Mouse (Mus musculus) neural tube, embryonic 12.5 days (tissue): ENCODE results near the gene Esam. TPM values are rescaled to one million over a fixed set of nuclear protein-coding genes. Genes with fewer than 3 reads are reported as not detected.

Source experiments
- ATAC-seq: fragments of 200-750 bp; cut with Nextera tagmentation; 2 replicates; pipeline ENCODE4 v1.8.0; 2017; ENCODE audit warnings: low read depth, mild to moderate bottlenecking, moderate TSS enrichment, moderate library complexity; ENCODE audit not compliant: low FRiP score
- H3K27ac ChIP-seq: fragments of 300-500 bp; sonication (generic); 2 replicates; pipeline ENCODE4 v1.5.1; 2016
- H3K27me3 ChIP-seq: fragments of 300-500 bp; sonication (generic); replicated peaks from 2 replicates; pipeline ENCODE4 v1.6.1; 2016; ENCODE audit warnings: mild to moderate bottlenecking
- H3K36me3 ChIP-seq: fragments of 300-500 bp; sonication (generic); 2 replicates; pipeline ENCODE4 v1.6.1; 2016; ENCODE audit warnings: mild to moderate bottlenecking
- H3K4me1 ChIP-seq: fragments of 300-500 bp; sonication (generic); 2 replicates; pipeline ENCODE4 v1.6.1; 2016
- H3K4me2 ChIP-seq: fragments of 300-500 bp; sonication (generic); replicated peaks from 2 replicates; pipeline ENCODE4 v1.6.1; 2016; ENCODE audit warnings: mild to moderate bottlenecking
- H3K4me3 ChIP-seq: fragments of 300-500 bp; sonication (generic); 2 replicates; pipeline ENCODE4 v1.5.1; 2016
- H3K9ac ChIP-seq: fragments of 300-500 bp; sonication (generic); 2 replicates; pipeline ENCODE4 v1.6.1; 2016; ENCODE audit warnings: mild to moderate bottlenecking
- H3K9me3 ChIP-seq: fragments of 300-500 bp; sonication (generic); 2 replicates; pipeline ENCODE4 v1.6.1; 2016; ENCODE audit warnings: mild to moderate bottlenecking
- WGBS: fragments of 180-500 bp; shearing (Covaris S2); methylation state at CpG from one replicate; pipeline ENCODE4 v1.1.7; 2016; 5-methylcytosine and 5-hydroxymethylcytosine counted together
- polyA plus RNA-seq: library from polyadenylated mRNA; unstranded; fragments of >200 nt; fragmentation: Nextera tagmentation; extraction: Ambion mirVana; gene quantifications from 2 replicates; pipeline ENCODE4 v1.2.1, GENCODE M21; 2016

The Esam gene
- polyA plus RNA-seq, 1 experiment from 2014 or later = 38.2 TPM

GRCm38 (mm10) chr9:37514456-37514855 lies 13.4 kb upstream of the Esam start:
- no peak for ATAC-seq
- Histone ChIP-seq H3K4me1 (no peaks in the 10 kb centered on the region), H3K4me3 (no peak overlapping the region), H3K27ac (no peak overlapping the region), H3K9ac (no peak overlapping the region), H3K9me3 (no peaks in the 10 kb centered on the region), H3K4me2 (no peak overlapping the region), H3K27me3 (no peaks in the 10 kb centered on the region), H3K36me3 (peaks cover 7% of the 10 kb centered on the region; the same call in 1 of the 2 replicates)
- 89% methylated on average over 3 of the region's 3 CpGs for WGBS

GRCm38 (mm10) chr9:37517467-37517866 lies 10.4 kb upstream of the Esam start:
- Histone ChIP-seq H3K36me3 (peaks cover 28% of the 10 kb centered on the region), H3K4me3 (no peak overlapping the region), H3K27ac (no peak overlapping the region), H3K4me1 (no peaks in the 10 kb centered on the region), H3K9ac (no peak overlapping the region), H3K4me2 (no peak overlapping the region), H3K27me3 (no peaks in the 10 kb centered on the region), H3K9me3 (no peaks in the 10 kb centered on the region)
- 85% methylated on average over 1 of the region's 1 CpGs for WGBS
- no peak for ATAC-seq

DNA sequence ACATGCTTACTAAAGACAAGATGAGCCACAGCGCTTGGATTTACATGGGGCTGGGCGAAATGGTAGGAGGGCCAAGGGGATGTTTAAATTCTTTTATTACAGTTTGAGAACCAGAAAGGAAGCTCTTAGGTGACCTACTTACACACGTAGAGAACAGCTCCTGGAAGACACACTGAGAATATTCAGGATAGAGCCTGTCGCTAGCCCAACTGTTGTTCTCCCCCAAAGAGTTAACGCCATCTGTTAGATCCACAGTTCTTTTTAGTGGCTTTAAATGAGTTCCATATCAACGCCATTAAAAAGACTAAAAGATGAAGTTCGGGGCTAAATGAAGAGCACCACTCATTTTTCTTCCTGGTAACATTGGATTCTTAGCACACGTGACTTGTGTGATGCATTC lies 8.9 kb upstream of the Esam start:
- Histone ChIP-seq H3K9ac (no peak overlapping the region), H3K4me3 (no peak overlapping the region), H3K27ac (no peak overlapping the region), H3K4me1 (no peaks in the 10 kb centered on the region), H3K27me3 (no peaks in the 10 kb centered on the region), H3K4me2 (no peak overlapping the region), H3K36me3 (peaks cover 39% of the 10 kb centered on the region), H3K9me3 (no peaks in the 10 kb centered on the region)
- 88% methylated on average over 8 of the region's 8 CpGs for WGBS
- ATAC-seq = no peak

GRCm38 (mm10) chr9:37519995-37520394 lies 7.9 kb upstream of the Esam start:
- H3K9me3 ChIP-seq = no peaks in the 10 kb centered on the region
- 92% methylated on average over 2 of the region's 2 CpGs for WGBS
- no peaks in the 10 kb centered on the region for H3K27me3 ChIP-seq
- no peak overlapping the region for H3K4me2 ChIP-seq
- ATAC-seq = no peak
- no peak overlapping the region for H3K27ac ChIP-seq
- H3K36me3 ChIP-seq = peaks cover 39% of the 10 kb centered on the region
- H3K4me3 ChIP-seq = no peak overlapping the region
- no peaks in the 10 kb centered on the region for H3K4me1 ChIP-seq
- no peak overlapping the region for H3K9ac ChIP-seq

DNA sequence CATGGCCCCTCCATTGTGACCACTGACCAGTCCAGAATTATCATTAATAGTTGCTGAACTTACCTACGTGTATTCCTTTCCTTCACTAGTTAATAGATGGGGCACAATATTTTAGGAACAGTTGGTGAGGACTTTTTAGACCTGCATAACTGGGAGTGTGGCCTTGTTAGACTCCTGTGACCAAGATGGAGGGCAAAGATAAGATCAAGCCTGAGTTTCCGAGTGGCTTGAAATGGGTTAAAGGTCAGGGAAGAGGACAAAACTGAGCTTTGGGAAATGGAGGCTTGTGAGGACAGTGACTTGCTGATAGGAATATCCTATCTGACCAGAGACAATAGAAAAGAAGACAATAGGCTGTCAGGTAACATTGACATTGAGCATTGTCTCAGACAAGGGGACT lies 2.4 kb upstream of the Esam start:
- peaks cover 50% of the 10 kb centered on the region for H3K27me3 ChIP-seq
- WGBS = 87% methylated on average over 2 of the region's 2 CpGs
- H3K9ac ChIP-seq = no peak overlapping the region

GRCm38 (mm10) chr9:37526443-37527395 lies 1.2 kb upstream of the Esam start:
- Histone ChIP-seq H3K9me3 (no peaks in the 10 kb centered on the region), H3K27me3 (peaks cover 61% of the 10 kb centered on the region), H3K4me1 (peaks cover 35% of the 10 kb centered on the region), H3K9ac (no peak overlapping the region), H3K27ac (no peak overlapping the region), H3K36me3 (peaks cover 19% of the 10 kb centered on the region), H3K4me3 (no peak overlapping the region), H3K4me2 (peak overlapping the region; percentile 34)
- 0 out of 2 replicates have a peak, but pooled peaks have one; percentile 15 for ATAC-seq
- 21% methylated on average over 21 of the region's 21 CpGs for WGBS

More for the DNA sequence above, 2.4 kb upstream of the Esam start:
- Histone ChIP-seq H3K36me3 (peaks cover 26% of the 10 kb centered on the region), H3K4me1 (peaks cover 23% of the 10 kb centered on the region), H3K9me3 (no peaks in the 10 kb centered on the region), H3K4me2 (no peak overlapping the region), H3K4me3 (no peak overlapping the region), H3K27ac (no peak overlapping the region)
- no peak for ATAC-seq

GRCm38 (mm10) chr9:37528225-37528970 lies 520 bp downstream of the Esam start:
- peak overlapping the region; percentile 34; the same call in 1 of the 2 replicates for H3K4me2 ChIP-seq
- H3K9me3 ChIP-seq = no peaks in the 10 kb centered on the region
- peaks cover 6% of the 10 kb centered on the region; the same call in 1 of the 2 replicates for H3K36me3 ChIP-seq
- H3K27ac ChIP-seq = no peak overlapping the region
- H3K27me3 ChIP-seq = peaks cover 67% of the 10 kb centered on the region
- H3K4me3 ChIP-seq = 0 out of 2 replicates have a peak overlapping the region, but pooled peaks have one; percentile 1
- no peak for ATAC-seq
- H3K4me1 ChIP-seq = peaks cover 35% of the 10 kb centered on the region
- no peak overlapping the region for H3K9ac ChIP-seq
- WGBS = 20% methylated on average over 9 of the region's 9 CpGs

DNA sequence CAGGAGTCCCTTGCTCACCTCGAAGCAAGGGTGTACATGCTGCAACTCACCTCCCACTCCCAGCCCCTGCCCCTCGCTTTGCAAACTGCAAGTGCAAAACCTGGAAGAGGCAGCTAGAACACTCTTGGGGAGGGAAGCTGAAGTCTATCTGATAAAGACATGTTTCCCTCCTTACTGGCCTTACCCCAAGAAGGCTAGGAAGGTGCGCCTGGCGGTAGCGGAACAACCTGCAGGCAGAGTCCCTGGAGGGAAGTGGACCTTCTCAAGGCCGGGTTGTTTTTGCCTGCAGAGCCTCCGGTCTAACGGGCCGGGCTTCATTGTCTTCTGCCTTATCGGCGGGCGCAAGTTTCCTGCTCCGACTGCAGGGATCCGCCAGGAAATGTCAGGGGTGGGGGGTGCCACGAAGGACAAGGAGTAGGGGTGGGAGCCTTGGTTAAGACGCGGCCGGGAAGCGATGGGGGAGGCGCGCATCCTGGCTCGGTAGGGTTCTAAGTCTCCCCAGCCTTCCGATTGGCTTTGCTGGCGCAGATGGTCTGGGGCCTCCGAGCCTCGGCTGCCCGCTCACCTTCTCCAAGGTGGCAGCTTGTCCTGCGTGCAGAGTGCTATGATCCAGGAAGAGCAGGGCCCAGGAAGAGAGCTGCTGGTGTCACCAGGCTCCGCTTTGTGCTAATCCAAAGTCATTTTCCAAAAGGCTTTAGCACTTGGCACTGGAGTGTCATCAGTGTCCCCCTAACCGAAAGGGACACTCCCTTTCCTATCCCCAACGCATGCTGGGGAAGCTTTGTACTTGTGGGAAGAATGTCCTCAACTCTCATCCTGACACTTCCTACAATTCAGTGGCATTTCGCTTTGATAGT lies 2.4 kb downstream of the Esam start:
- H3K4me1 ChIP-seq = peaks cover 35% of the 10 kb centered on the region
- H3K27ac ChIP-seq = no peak overlapping the region

GRCm38 (mm10) chr9:37530888-37531705 lies 3.2 kb downstream of the Esam start:
- peak; percentile 67 for ATAC-seq

More for the DNA sequence above, 2.4 kb downstream of the Esam start:
- Histone ChIP-seq H3K4me3 (peak overlapping the region; percentile 29), H3K36me3 (0 out of 2 replicates have a peak, but pooled peaks cover 2% of the 10 kb centered on the region), H3K9me3 (no peaks in the 10 kb centered on the region), H3K27me3 (peaks cover 67% of the 10 kb centered on the region), H3K4me2 (peak overlapping the region; percentile 60), H3K9ac (peak overlapping the region; percentile 44)
- WGBS = under 1% methylated on average over 32 of the region's 32 CpGs
- no peak; the same call in 1 of the 2 replicates for ATAC-seq

GRCm38 (mm10) chr9:37536851-37537250 lies 9.0 kb downstream of the Esam start:
- peaks cover 7% of the 10 kb centered on the region for H3K27me3 ChIP-seq
- no peak overlapping the region for H3K27ac ChIP-seq
- no peak overlapping the region for H3K9ac ChIP-seq
- 0 out of 2 replicates have a peak, but pooled peaks cover 2% of the 10 kb centered on the region for H3K36me3 ChIP-seq
- no peak overlapping the region for H3K4me2 ChIP-seq
- no peaks in the 10 kb centered on the region for H3K9me3 ChIP-seq
- H3K4me3 ChIP-seq = no peak overlapping the region
- WGBS = 78% methylated on average over 4 of the region's 4 CpGs
- no peak for ATAC-seq
- H3K4me1 ChIP-seq = no peaks in the 10 kb centered on the region

More at GRCm38 (mm10) chr9:37530888-37531705, 3.2 kb downstream of the Esam start:
- Histone ChIP-seq H3K9me3 (no peaks in the 10 kb centered on the region), H3K36me3 (no peaks in the 10 kb centered on the region), H3K4me2 (peak overlapping the region; percentile 60), H3K9ac (peak overlapping the region; percentile 26; the same call in 1 of the 2 replicates), H3K4me1 (peaks cover 35% of the 10 kb centered on the region), H3K4me3 (peak overlapping the region; percentile 29), H3K27me3 (peaks cover 61% of the 10 kb centered on the region), H3K27ac (no peak overlapping the region)
- 1% methylated on average over 31 of the region's 31 CpGs for WGBS
